Mouse (Mus musculus) R1 (cell line): ENCODE data around the gene Pi4k2b.
A peak's percentile ranks its signal among the peaks of the same experiment; 100 is the strongest.
"Not testable (repeated sequence)": the region's sequence is repeated elsewhere in the genome, so short reads cannot be mapped to it uniquely, and the experiment has no call there.

Source experiments
- DNase-seq: peaks from one replicate; pipeline ENCODE4 v3.0.0-alpha.2; 2018; ENCODE audit warnings: low read depth, low spot score

Gene Pi4k2b

DNA sequence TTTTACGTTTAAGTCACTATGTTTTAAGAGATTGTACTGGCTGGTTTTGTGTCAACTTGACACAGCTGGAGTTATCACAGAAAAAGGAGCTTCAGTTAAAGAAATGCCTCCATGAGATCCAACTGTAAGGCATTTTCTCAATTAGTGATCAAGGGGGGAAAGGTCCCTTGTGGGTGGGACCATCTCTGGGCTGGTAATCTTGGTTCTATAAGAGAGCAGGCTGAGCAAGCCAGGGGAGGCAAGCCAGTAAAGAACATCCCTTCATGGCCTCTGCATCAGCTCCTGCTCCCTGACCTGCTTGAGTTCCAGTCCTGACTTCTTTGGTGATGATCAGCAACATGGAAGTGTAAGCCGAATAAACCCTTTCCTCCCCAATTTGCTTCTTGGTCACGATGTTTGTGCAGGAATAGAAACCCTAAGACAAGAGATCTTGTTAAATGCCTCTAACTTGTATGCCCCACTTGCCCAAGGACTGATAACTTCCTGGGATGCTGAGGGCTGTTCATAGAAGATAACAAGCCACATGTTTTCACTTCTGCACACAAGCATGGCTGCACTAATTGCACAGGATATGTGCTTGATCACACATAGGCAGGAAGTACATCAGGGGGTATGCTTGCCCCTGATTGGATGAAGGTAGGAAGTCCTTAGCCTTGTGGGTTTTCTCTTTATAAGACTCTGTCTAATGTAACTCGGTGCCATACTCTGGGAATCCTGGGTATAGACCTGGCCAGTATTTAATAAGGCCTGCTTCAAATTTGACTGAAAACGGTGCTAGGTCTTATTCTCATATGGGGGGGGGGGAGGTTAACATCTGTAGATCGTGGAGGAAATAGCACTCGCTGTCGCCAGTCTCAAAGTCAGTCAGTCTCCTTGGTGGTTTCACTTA, 35.3 kb downstream of the Pi4k2b start:
- not testable (repeated sequence) for DNase-seq

DNA sequence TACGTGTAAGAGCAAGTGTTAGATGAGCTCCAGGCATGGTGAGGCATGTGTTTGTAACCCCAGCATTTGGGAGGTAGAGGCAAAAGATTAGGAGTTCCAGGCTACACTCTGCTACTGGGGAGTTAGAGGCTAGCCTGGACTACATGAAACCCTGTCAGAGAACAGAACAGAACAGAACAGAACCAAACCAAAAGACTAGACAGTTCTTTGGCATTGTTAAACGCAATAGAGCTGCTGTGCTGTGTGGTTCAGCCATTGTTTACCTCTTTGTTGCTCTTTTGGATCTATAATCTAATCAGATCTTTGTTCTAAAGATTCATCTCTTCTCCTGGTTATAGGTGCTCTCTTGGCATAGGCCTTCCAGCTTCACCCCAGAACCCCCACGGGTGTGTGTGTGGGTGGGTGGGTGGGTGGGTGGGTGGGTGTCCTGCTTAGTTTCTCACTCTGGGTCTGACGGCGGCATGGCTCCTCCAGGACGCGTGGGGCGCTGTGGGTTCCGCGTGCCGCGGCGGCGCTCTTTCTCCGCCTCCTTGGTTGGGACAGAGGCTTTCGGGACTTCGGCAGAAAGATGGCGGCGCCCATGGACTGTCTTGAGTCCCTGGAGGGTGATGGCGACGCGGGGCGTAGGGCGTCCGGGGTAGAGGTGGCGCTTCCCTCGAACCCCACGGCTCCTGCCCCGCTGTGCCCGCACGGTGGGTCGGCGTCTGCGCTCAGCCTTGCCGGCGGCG, 41.3 kb downstream of the Pi4k2b start:
- peak; percentile 92 for DNase-seq

DNA sequence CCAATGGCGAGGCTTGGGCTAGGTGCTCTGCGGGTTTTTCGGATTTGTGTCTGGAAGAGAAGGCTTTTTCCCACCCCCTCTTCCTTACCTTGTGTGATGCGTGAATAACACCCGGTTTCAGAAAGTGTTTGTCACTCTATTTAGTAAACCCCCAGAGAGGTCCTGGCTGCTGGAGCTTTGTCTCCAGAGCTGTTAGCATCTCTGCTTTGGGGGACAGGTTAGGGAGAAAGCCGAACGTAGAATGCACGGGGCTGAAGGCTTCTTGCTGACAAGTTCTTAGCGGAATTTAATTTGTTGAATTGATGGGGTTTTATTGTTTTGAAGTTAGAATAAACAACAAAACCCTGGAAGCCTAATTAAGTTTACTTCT, 41.9 kb downstream of the Pi4k2b start:
- no peak for DNase-seq

DNA sequence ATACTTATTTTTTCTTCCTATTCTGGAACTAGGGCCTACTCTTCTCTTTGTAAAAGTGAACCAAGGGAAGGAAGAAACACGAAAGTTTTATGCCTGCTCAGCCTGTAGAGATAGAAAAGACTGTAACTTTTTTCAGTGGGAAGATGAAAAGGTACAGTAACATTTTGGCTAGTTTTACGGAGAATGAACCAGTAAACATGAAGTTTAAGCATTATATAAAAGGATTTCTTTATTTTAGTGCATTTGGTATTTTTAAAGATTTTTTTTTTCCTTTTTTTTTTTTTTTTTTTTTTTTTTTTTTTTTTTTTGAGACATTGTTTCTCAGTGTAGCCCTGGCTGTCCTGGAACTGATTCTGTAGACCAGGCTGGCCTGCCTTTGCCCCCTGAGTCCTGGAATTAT, 42.6 kb downstream of the Pi4k2b start:
- DNase-seq, result no peak

DNA sequence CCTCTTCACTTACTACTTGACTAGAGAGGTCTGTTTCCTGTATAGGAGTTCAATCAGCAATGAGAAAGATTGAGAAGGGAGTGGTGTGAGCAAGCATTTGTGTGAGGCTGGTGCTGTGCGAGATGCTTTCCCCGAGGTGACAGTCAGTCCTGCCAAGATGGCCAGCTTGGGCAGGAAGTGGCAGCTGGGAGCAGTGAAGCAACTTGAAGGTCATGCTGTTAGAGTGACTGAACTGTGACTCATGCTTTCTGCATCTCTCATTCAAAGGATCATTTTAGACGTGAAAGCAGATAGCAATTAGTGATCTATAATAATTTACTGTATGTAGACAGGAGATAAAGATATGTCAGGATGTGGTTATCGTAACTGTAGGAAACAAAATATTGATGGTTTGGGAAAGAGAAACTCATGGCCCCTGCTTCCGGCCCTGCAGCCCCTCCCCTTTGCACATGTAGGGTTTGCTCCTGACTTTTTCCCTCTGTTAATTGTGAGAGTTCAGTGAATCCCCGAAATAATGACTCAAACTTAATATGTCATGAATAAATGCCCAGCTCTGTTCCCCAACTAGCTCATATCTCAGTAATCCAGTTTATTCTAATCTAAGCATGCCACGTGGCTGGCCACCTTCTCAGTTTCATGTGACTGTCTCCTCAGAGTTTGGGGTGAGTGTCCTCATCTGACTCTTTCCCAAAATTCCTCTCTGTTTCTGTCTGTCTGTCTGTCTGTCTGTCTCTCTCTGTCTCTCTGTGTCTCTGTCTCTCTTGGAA, 45.4 kb downstream of the Pi4k2b start:
- DNase-seq, result no peak

DNA sequence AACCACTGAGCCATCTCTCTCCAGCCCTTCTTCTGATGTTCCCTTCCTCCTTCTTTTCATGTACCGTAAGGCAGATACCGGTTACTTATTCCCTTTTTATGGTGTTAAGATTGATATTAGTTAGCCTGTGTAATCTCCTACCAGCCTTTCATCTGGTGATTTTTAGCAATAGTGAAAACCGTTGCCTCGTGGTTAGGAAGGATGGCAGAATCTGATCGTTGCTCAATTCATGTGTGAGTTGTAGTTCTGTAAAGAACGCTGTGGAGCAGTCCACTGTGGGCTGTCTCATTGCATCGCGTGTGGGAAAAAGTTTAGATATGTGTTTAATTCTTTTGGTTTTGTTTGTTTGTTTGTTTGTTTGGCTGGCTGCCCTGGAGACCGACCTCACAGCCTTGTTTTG, 51.9 kb downstream of the Pi4k2b start:
- no peak for DNase-seq

DNA sequence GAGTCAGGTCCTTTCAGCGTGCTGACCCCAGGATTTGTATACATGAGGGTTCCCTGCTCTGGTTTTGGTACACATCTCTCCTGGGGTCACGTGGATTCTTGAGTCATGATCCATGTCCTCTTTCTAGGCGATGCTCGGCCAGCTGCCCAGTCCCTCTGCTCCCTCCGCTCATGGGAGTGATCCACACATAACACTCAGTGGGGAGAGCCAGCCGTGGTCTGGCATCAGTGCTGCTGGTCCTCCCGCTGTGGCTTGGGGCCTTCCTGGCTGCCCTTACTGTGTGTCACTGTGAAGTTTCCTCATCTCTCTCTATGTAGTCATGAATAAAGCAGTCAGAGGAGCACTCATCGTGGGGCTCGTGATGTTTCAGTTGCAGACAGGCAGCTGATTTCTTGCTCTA, 52.7 kb downstream of the Pi4k2b start:
- no peak for DNase-seq

DNA sequence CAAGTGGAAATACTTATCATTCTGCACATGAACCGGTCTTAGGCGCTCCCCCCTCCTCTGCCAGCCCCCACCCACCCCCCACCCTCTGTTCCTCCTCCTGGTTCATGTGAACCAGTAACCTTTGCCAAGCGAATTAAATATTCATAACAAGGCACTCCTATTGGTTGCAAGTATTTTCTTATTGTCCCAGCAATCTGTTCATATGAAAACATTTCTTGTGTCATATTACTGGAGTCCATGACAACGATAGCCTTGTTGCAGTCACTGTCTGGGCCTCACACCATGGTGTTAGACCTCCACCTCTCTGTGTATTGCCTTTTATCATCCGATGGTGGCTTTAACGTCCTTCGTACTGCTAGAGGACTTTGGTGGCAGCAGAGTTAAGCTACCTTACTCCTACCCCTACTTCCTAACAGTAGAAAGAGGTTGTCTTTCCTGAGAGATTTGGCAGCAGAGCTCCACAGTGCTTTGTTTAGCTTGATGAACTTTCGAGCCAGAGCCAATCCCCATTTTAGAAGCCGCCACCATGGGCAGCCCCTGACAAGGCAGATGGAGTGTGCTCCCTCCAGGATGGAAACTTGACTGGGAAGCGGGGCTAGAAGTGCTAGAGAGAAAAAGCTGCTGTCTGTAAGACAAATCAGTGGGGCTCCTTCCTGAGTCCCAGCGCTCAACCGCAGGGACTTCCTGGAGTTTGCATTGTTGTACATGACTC, 58.1 kb downstream of the Pi4k2b start:
- DNase-seq, result peak; percentile 43

DNA sequence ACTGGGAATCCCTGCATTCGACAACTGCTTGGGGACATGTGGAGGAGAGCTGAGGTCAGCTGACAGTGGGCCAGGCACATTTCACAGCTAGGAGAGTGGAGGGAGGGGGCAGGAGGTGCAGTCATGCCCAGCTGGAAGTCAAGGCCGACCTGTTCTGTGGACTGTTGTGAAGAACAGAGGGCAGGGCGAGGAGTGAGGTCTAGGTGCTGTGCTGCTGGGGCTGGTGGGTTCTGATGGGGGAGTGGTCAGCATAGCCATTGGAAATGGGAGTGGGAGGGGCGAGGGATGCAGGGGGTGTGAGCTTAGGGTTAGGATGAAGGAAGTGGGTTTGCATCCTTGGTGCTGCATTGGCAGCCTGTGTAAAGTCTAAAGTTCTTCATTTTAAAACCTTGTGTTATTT, 64.4 kb downstream of the Pi4k2b start:
- DNase-seq, result peak; percentile 43

DNA sequence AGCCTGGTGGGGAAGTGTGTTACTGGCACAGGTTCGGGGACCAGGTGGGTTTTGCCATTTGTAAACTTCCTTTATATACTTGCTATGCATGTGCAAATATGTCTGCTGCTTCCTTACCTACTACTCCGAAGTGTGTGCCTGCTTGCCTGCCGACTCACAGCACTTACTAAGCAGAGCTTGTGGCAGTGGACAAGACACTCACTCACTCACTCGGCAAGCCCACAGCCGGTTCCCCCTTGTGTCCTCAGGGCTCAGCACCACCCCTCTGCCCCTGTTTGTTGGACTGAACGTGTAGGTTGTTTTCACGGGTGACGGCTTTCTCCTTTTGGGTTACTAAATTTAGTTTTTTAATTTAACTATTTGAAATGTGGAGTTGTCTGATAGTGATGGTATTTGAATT, 65.0 kb downstream of the Pi4k2b start:
- DNase-seq, result no peak

DNA sequence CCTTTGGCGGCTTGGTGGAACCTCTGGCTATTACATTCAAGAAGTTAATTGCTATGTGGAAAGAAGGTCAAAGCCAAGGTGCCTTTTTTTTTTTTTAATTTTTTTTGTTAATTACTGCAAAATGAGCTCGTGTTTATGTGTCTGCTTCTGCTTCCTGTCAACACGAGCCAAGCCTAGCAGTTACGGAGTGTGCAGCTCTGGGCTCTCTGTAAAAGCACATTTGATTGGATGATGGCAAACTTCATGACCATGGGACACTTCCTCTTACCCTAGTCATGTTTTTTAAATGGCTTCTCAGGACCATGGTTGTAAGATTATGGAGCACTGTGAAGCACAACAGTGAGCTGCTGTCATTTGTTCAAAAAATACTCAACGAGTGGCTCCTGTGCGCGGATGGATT, 65.7 kb downstream of the Pi4k2b start:
- DNase-seq, result no peak

DNA sequence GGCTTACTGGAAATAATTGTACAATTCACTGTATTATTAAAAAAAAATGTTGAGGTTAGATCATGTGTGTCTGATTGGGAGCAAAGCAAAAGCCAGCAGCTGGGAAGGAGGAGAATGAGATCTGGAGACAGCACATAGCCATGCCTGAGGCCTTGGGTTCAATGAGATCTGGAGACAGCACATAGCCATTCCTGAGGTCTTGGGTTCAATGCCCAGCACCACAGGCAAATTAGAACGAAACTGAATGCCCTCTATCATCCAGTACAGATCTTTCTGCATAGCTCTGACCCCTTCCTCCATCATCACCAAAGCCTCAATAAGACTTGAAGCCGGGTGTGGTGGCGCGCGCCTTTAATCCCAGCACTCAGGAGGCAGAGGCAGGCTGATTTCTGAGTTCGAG, 69.1 kb downstream of the Pi4k2b start:
- DNase-seq, result no peak

DNA sequence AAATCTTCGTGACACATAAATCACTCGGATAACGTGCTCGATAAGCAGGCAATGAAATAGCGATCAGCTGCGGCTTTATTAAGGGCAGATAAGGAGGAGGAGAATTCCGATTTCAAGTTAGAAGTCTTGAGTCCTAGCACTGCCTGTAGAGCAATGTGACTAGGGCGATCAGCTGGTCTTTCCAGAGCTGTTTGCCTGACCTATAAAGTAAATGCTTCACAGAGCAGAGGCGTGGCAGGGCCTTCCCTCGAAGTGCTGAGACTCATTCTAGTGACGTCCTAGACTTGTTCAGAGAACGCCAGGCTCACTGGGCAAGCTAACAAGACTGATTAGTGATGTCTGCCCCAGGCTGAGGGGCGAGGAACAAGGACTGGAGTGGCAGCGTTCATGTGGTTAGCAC, 69.7 kb downstream of the Pi4k2b start:
- DNase-seq, result peak; percentile 25

DNA sequence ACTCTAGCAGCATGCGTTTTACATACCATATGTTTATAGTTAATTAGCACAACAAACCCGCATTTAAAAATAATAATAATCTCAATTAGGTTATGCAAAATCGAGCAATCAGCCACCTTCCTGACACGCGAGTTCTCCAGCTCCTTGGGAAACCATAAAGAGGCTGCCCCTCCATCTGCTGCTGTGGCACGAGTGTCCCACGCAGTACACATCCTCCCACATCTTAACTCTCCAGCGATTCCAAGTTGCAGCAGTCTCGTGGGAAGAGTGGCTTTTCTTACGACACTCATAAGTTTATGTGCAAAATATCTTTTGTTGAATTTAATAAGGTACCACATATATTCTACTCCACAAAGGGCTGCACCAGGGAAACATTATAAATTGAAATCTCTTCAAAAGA, 71.1 kb downstream of the Pi4k2b start:
- DNase-seq, result no peak

DNA sequence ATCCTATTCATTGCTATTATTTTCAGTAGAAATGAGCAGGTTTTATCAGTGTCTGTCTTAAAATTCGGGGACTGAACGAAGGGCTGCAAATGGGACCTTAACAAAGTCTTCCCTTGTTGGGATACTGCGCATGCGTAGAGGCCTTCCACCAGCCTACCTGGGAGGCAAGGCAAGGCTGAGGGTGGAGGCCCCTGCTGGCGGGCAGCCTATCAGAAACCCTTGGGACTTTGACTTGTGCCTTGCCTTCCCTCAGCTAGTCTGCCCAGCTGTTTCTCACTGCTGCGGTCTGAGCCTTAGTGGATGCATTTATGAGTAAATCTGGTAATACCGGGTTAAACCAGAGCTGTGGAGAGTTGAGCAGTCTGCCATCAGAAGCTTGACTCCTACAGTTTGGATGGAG, 71.9 kb downstream of the Pi4k2b start:
- peak; percentile 40 for DNase-seq

DNA sequence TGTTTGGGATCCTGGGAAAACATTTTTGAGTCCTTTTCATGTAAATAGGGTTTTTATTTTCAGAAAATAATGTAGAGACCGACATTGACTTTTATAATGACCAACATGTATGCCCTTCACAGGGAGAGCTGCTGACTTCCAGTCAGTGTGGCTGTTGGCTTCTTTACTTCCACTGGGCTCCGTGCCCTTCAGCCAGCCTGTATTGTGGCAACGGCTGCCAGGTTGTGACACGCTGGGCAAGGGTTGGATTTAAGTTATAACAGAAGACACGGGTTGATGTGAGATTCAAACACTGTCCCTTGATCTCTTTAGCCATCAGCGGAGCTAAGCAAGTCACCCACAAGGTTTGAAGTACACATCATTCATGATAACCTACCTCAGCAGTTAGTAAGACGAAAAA, 77.3 kb downstream of the Pi4k2b start:
- no peak for DNase-seq
